Mouse (Mus musculus) ES-E14 (cell line): Measurements from ENCODE around the gene Pola2. TPM values are rescaled to one million over a fixed set of nuclear protein-coding genes. Genes with fewer than 3 reads are reported as not detected.

Experiments
- DNase-seq: peaks from one replicate; pipeline ENCODE4 v3.0.0-alpha.2; 2013; ENCODE audit warnings: low read depth, low spot score
- H3K27ac ChIP-seq: 2 replicates; pipeline ENCODE4 v1.5.1; 2012; ENCODE audit warnings: low read depth, mild to moderate bottlenecking, low read length, moderate library complexity, mixed read lengths; ENCODE audit not compliant: poor library complexity, insufficient read depth, severe bottlenecking
- H3K36me3 ChIP-seq: 2 replicates; pipeline ENCODE4 v1.6.1; 2012; ENCODE audit warnings: mild to moderate bottlenecking, low read length, moderate library complexity, mixed read lengths; ENCODE audit not compliant: control insufficient read depth, poor library complexity, insufficient read depth, severe bottlenecking
- H3K4me1 ChIP-seq, 2 experiments: fragments of 150-350 bp in 1 of 2; sonication (generic) in 1 of 2; 2 replicates each; pipeline ENCODE4 v1.6.1; 2012; ENCODE audit warnings: low read length in 2 of 2, mild to moderate bottlenecking in 1 of 2, mixed read lengths in 1 of 2; ENCODE audit not compliant: control insufficient read depth in 2 of 2, insufficient read depth in 2 of 2, poor library complexity in 1 of 2
- H3K4me3 ChIP-seq, 2 experiments: fragments of 150-350 bp in 1 of 2; sonication (generic) in 1 of 2; 2 replicates each; pipeline ENCODE4 v1.5.1; 2012; ENCODE audit warnings: low read length in 2 of 2, low read depth in 1 of 2, mild to moderate bottlenecking in 1 of 2, mixed read lengths in 1 of 2; ENCODE audit not compliant: insufficient read depth in 1 of 2, poor library complexity in 1 of 2, severe bottlenecking in 1 of 2
- H3K9ac ChIP-seq: 2 replicates; pipeline ENCODE4 v1.6.1; 2012; ENCODE audit warnings: low read depth, mild to moderate bottlenecking, low read length, mixed read lengths; ENCODE audit not compliant: poor library complexity, insufficient read depth, severe bottlenecking
- H3K9me3 ChIP-seq: fragments of 150-350 bp; sonication (generic); 2 replicates; pipeline ENCODE4 v1.6.1; 2012; ENCODE audit warnings: low read depth, mild to moderate bottlenecking, low read length; ENCODE audit not compliant: control insufficient read depth, insufficient read depth
- CHD2 ChIP-seq: IDR thresholded peaks from 2 replicates; pipeline ENCODE4 v1.6.1; 2014; ENCODE audit warnings: mild to moderate bottlenecking, low read depth, low read length, inconsistent platforms
- HCFC1 ChIP-seq: IDR thresholded peaks from 2 replicates; pipeline ENCODE4 v1.6.1; 2012; ENCODE audit warnings: low read length, inconsistent platforms, borderline replicate concordance; ENCODE audit not compliant: insufficient read depth
- MAFK ChIP-seq: IDR thresholded peaks from 2 replicates; pipeline ENCODE4 v1.6.1; 2014; ENCODE audit warnings: mild to moderate bottlenecking, low read depth, low read length, inconsistent platforms; ENCODE audit not compliant: insufficient read depth
- ZC3H11A ChIP-seq: IDR thresholded peaks from 2 replicates; pipeline ENCODE4 v1.6.1; 2012; ENCODE audit warnings: low read depth, mild to moderate bottlenecking, inconsistent platforms, low read length, borderline replicate concordance
- ZNF384 ChIP-seq: IDR thresholded peaks from 2 replicates; pipeline ENCODE4 v1.6.1; 2012; ENCODE audit warnings: low read depth, low read length, inconsistent platforms
- in situ Hi-C, 2 experiments: fragments of 600-800 bp; cut with MboI; formaldehyde crosslinking; loops; one replicate each; pipeline ENCODE4 v1.15.1; 2025; ENCODE audit warnings: low sequenced_read_pairs in 2 of 2, inconsistent platforms in 1 of 2; ENCODE audit not compliant: unreplicated experiment in 2 of 2
- total RNA-seq: library from RNA; depleted of rRNA; stranded (reverse); fragments of 300-350 nt; gene quantifications from 2 replicates; pipeline ENCODE4 v1.2.3, GENCODE M21; 2012

Gene Pola2
- total RNA-seq, 1 experiment = 69.7 TPM

DNA sequence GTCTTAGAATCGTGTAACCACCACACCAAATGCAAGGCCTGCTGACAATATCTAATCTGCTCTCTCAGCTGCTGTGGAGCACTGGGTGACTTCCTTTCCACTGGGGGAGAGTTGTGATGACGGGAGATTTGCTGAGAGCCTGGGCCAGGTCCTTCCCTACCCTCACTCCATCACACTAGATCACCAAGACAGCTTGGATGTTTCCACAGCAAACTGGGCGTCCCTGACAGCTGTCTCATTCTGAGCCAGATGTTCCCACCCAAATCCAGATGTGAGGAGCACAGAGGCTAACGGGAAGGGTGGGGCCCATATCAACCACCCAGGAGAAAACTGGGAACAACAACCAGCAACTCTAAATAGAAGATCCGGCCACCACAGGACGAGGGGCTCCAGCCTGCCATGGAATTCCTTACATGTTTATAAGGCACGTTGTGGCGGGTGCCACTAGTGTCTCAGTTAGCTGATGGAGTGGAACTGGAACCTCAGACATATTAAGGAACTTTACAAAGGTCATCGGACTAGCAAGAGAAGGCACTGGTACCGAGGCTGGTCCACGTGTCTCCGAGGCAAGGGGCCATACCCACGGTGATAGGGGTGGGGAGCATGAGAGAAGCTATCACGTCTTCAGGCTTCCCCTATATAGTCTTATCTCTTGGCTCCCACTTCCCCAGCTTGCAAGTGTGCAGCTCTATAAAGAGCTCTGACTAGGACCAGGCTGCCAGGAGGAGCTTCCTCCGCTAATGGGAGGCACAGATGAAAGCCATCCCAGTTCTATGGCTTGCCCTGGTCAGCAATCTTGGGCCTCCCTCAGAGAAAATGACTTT lies 41.7 kb downstream of the Pola2 start:
- Histone ChIP-seq H3K27ac (no peak overlapping the region), H3K9me3 (no peaks in the 10 kb centered on the region), H3K4me1 (peaks cover 7 to 13% of the 10 kb centered on the region in 2 experiments; a peak in 3 of 4 replicates), H3K36me3 (no peaks in the 10 kb centered on the region), H3K9ac (no peak overlapping the region), H3K4me3 (peak overlapping the region in 1 of 2 experiments; percentile 49; a peak in 2 of 4 replicates)
- in situ Hi-C loops = no loop called here
- TF ChIP-seq HCFC1 = no peak
- no peak for TF ChIP-seq ZNF384
- TF ChIP-seq CHD2 = no peak
- no peak for TF ChIP-seq MAFK
- no peak for TF ChIP-seq ZC3H11A
- no peak for DNase-seq

- no peak overlapping the region; the same call in 1 of the 2 replicates for H3K9ac ChIP-seq
- peak; percentile 30 for DNase-seq
Observed at GRCm38 (mm10) chr19:5921715-5922114, 42.3 kb downstream of the Pola2 start.

GRCm38 (mm10) chr19:5913007-5913719 lies 50.8 kb downstream of the Pola2 start, which contains the start of gene Dpf2:
Gene Dpf2, minus strand, starts transcription at chr19:5913010.
- peak within 1 kb of the TSS; percentile 5; the same call in 1 of the 2 replicates for H3K27ac ChIP-seq
- H3K4me3 ChIP-seq = peak within 1 kb of the TSS; percentile 84 to 88
- peaks cover 0 to 7% of the 10 kb centered on the region in 2 experiments; a peak in 3 of 4 replicates for H3K4me1 ChIP-seq
- no peak for TF ChIP-seq ZC3H11A
- peaks cover 4% of the 10 kb centered on the region; the same call in 1 of the 2 replicates for H3K36me3 ChIP-seq
- H3K9ac ChIP-seq = peak within 1 kb of the TSS; percentile 95
- H3K9me3 ChIP-seq = no peaks in the 10 kb centered on the region
- DNase-seq = no peak
- in situ Hi-C loops = no loop called here

More at GRCm38 (mm10) chr19:5921715-5922114, 42.3 kb downstream of the Pola2 start:
- TF ChIP-seq CHD2 = no peak
- no peak for TF ChIP-seq ZC3H11A
- TF ChIP-seq HCFC1 = no peak
- no peak for TF ChIP-seq MAFK
- TF ChIP-seq ZNF384 = no peak
- in situ Hi-C loops = no loop called here
- H3K4me1 ChIP-seq = peaks cover 7 to 11% of the 10 kb centered on the region in 2 experiments; a peak in 3 of 4 replicates
- peak overlapping the region in 1 of 2 experiments; percentile 49; a peak in 2 of 4 replicates for H3K4me3 ChIP-seq
- no peaks in the 10 kb centered on the region for H3K9me3 ChIP-seq
- H3K27ac ChIP-seq = no peak overlapping the region
- no peaks in the 10 kb centered on the region for H3K36me3 ChIP-seq

- DNase-seq = peak; percentile 99
- Histone ChIP-seq H3K4me3 (peak overlapping the region; percentile 84 to 88), H3K27ac (peak overlapping the region; percentile 5; the same call in 1 of the 2 replicates), H3K9ac (peak overlapping the region; percentile 95), H3K4me1 (peaks cover 0 to 3% of the 10 kb centered on the region in 2 experiments; a peak in 2 of 4 replicates), H3K36me3 (peaks cover 4% of the 10 kb centered on the region; the same call in 1 of the 2 replicates), H3K9me3 (no peaks in the 10 kb centered on the region)
- in situ Hi-C loops = no loop called here
- TF ChIP-seq MAFK (no peak), ZNF384 (no peak), CHD2 (no peak), HCFC1 (no peak), ZC3H11A (no peak)
Observed at GRCm38 (mm10) chr19:5912103-5913006, 51.6 kb downstream of the Pola2 start.
